Mouse (Mus musculus) MEL (cell line): Measurements from ENCODE around the gene Rer1.

Experiments
- CTCF ChIP-seq, 3 experiments: IDR thresholded peaks in 2 of 3; conservative IDR thresholded peaks in 1 of 3; 2 replicates each; pipeline ENCODE4 v1.5.1; 2011 to 2012; ENCODE audit warnings: low read length in 3 of 3, low read depth in 2 of 3, mild to moderate bottlenecking in 2 of 3, improper control_type of control experiment in 1 of 3, inconsistent platforms in 1 of 3, mixed read lengths in 1 of 3, moderate library complexity in 1 of 3; ENCODE audit not compliant: control insufficient read depth in 1 of 3, insufficient read depth in 1 of 3, poor library complexity in 1 of 3, severe bottlenecking in 1 of 3
- EP300 ChIP-seq, 2 experiments: IDR thresholded peaks; 2 replicates each; pipeline ENCODE4 v1.6.1; 2011; ENCODE audit warnings: improper control_type of control experiment in 2 of 2, low read length in 2 of 2, low read depth in 1 of 2, mild to moderate bottlenecking in 1 of 2
- ETS1 ChIP-seq: IDR thresholded peaks from 2 replicates; pipeline ENCODE4 v1.6.1; 2012; ENCODE audit warnings: low read depth, mild to moderate bottlenecking, inconsistent platforms, low read length, improper control_type of control experiment, moderate library complexity
- JUND ChIP-seq: IDR thresholded peaks from 2 replicates; pipeline ENCODE4 v1.6.1; 2011; ENCODE audit warnings: low read depth, mild to moderate bottlenecking, improper control_type of control experiment, low read length
- POLR2A ChIP-seq, 2 experiments: IDR thresholded peaks; 2 replicates each; pipeline ENCODE4 v1.6.1; 2011 to 2012; ENCODE audit warnings: low read length in 2 of 2, mild to moderate bottlenecking in 2 of 2, control low read depth in 1 of 2, improper control_type of control experiment in 1 of 2, low read depth in 1 of 2, moderate library complexity in 1 of 2; ENCODE audit not compliant: control insufficient read depth in 1 of 2, insufficient read depth in 1 of 2, poor library complexity in 1 of 2
- POLR2AphosphoS2 ChIP-seq: IDR thresholded peaks from 2 replicates; pipeline ENCODE4 v1.6.1; 2011; ENCODE audit warnings: low read length, improper control_type of control experiment
- TBP ChIP-seq: IDR thresholded peaks from 2 replicates; pipeline ENCODE4 v1.8.0; 2011; ENCODE audit warnings: low read depth, low read length, improper control_type of control experiment

DNA sequence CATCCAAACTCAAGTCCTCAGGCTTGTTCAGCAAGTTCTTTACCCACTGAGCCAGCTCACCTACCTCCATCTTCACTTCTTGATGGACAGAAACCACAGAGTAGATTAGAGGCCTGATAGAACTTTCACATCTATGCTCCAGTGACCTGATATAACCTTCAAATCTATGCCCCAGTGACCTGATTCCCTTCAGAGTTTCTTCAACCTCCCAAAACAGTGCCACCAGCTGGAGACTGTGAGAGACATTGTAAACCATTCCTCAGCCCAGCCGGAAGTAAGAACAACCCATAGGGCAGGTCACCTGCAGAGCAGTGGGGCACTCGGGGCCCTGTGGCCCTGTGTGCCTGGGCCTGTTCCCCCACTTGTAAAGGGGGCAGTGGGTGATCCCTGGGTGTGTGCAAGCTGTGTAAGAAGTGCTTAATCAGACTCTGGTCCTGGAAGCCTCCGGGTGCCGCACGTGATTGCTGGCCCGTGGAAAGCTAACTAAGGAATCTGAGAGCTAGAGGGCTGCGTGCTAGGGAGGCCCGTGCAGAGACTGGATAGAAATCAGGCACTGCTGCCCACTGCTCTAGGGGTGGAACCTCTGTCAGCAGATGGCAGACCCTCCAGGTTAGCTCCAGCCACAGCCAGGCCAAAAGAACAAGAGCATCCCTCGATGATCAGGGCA is 37.8 kb upstream of the Rer1 start:
- TF ChIP-seq POLR2AphosphoS2 (no peak), EP300 (IDR thresholded peaks at IDR 0.05; ENCODE audit: low read depth in 1 of 2, low read length in 2 of 2) (no peak), JUND (no peak), POLR2A (IDR thresholded peaks at IDR 0.05; ENCODE audit: control insufficient read depth in 1 of 2, insufficient read depth in 1 of 2, low read depth in 1 of 2, low read length in 2 of 2, poor library complexity in 1 of 2) (no peak), ETS1 (no peak), CTCF (IDR thresholded peaks at IDR 0.05 in 2 of 3, conservative IDR thresholded peaks at IDR 0.05 in 1 of 3; ENCODE audit: control insufficient read depth in 1 of 3, insufficient read depth in 1 of 3, low read depth in 2 of 3, low read length in 3 of 3, poor library complexity in 1 of 3, severe bottlenecking in 1 of 3) (peak in 1 of 3 experiments; percentile 23; a peak in 1 of 6 replicates), TBP (no peak)
